Mouse (Mus musculus): Measurements from ENCODE around the gene Ap5m1.

GRCm38 (mm10) chr14:49138171-49138570 is 72.3 kb downstream of the Ap5m1 start:
- TF ChIP-seq MAFK (IDR thresholded peaks at IDR 0.05; ENCODE audit: insufficient read depth, low read depth, low read length): no peak
- no peak for TF ChIP-seq ZNF384 (IDR thresholded peaks at IDR 0.05; ENCODE audit: low read depth, low read length)
- TF ChIP-seq HCFC1 (IDR thresholded peaks at IDR 0.05; ENCODE audit: borderline replicate concordance, insufficient read depth, low read length): no peak
- TF ChIP-seq ZC3H11A (IDR thresholded peaks at IDR 0.05; ENCODE audit: borderline replicate concordance, low read depth, low read length): no peak
- no peak for TF ChIP-seq CHD2 (IDR thresholded peaks at IDR 0.05; ENCODE audit: low read depth, low read length)

Data from ES-E14 (cell line).